ENCODE assay signal across 8 mouse cellular contexts in genomic region chr7:25178317-25178716, GRCm38 (mm10). TPM values are rescaled to one million over a fixed set of nuclear protein-coding genes. Genes with fewer than 3 reads are reported as not detected.
DNase-seq lines count a peak whose midpoint lies in the region; ATAC-seq and TF ChIP-seq lines count a peak whose summit lies in the region.

No protein-coding gene starts in this region.

- under 1% methylated on average over 17 of the region's 17 CpGs for WGBS in forebrain, embryonic 15.5 days
- 0% methylated on average over 17 of the region's 17 CpGs for WGBS in liver, embryonic 13.5 days (ENCODE audit: insufficient replicate concordance)
- 2% methylated on average over 14 of the region's 17 CpGs for WGBS in stomach, postnatal 0 days

- peak overlapping the region; percentile 68; the same call in 1 of the 2 replicates for H3K9ac ChIP-seq in ES-Bruce4 (ENCODE audit: low read depth, poor library complexity, severe bottlenecking)
- H3K9ac ChIP-seq in forebrain, embryonic 15.5 days (replicated peaks), result peak overlapping the region; percentile 75
- H3K9ac ChIP-seq in liver, embryonic 13.5 days, result no peak overlapping the region
- no peak overlapping the region for H3K9ac ChIP-seq in stomach, postnatal 0 days (ENCODE audit: low read length)

- H3K27me3 ChIP-seq in ES-Bruce4 (ENCODE audit: control insufficient read depth, insufficient read depth, low read length, poor library complexity, severe bottlenecking), result peaks cover 19% of the 10 kb centered on the region
- peaks cover 27% of the 10 kb centered on the region for H3K27me3 ChIP-seq in forebrain, embryonic 15.5 days
- H3K27me3 ChIP-seq in liver, embryonic 13.5 days, result peaks cover 99% of the 10 kb centered on the region
- peaks cover 26% of the 10 kb centered on the region; the same call in 1 of the 2 replicates for H3K27me3 ChIP-seq in stomach, postnatal 0 days (ENCODE audit: control insufficient read depth, insufficient read depth, low read length)

- no peaks in the 10 kb centered on the region for H3K9me3 ChIP-seq in ES-Bruce4 (replicated peaks; ENCODE audit: control insufficient read depth, insufficient read depth, low read length, poor library complexity, severe bottlenecking)
- no peaks in the 10 kb centered on the region for H3K9me3 ChIP-seq in forebrain, embryonic 15.5 days
- H3K9me3 ChIP-seq in liver, embryonic 13.5 days (replicated peaks), result no peaks in the 10 kb centered on the region
- no peaks in the 10 kb centered on the region for H3K9me3 ChIP-seq in stomach, postnatal 0 days (ENCODE audit: control insufficient read depth, low read length)

- peak overlapping the region; percentile 41 for H3K4me3 ChIP-seq in ES-Bruce4 (ENCODE audit: low read depth, low read length)
- peak overlapping the region; percentile 52 for H3K4me3 ChIP-seq in forebrain, embryonic 15.5 days
- H3K4me3 ChIP-seq in liver, embryonic 13.5 days (replicated peaks), result 0 out of 2 replicates have a peak overlapping the region, but pooled peaks have one; percentile 48
- peak overlapping the region; percentile 43; the same call in 1 of the 2 replicates for H3K4me3 ChIP-seq in stomach, postnatal 0 days (ENCODE audit: low read depth, low read length)

- H3K4me2 ChIP-seq in forebrain, embryonic 15.5 days (replicated peaks), result peak overlapping the region; percentile 68
- peak overlapping the region; percentile 57 for H3K4me2 ChIP-seq in liver, embryonic 13.5 days
- peak overlapping the region; percentile 78; the same call in 1 of the 2 replicates for H3K4me2 ChIP-seq in stomach, postnatal 0 days (replicated peaks; ENCODE audit: low read depth)

- no peak for TF ChIP-seq POLR2A in ES-Bruce4 (IDR thresholded peaks at IDR 0.05; ENCODE audit: insufficient read depth, low read length)

- TF ChIP-seq EP300 in ES-Bruce4 (IDR thresholded peaks at IDR 0.05; ENCODE audit: insufficient read depth, low read depth, low read length), result no peak
- TF ChIP-seq EP300 in stomach, postnatal 0 days (optimal IDR thresholded peaks at IDR 0.05), result no peak

- H3K4me1 ChIP-seq in ES-Bruce4 (ENCODE audit: control insufficient read depth, insufficient read depth, low read length), result peaks cover 3% of the 10 kb centered on the region
- H3K4me1 ChIP-seq in forebrain, embryonic 15.5 days, result peaks cover 50% of the 10 kb centered on the region
- peaks cover 35% of the 10 kb centered on the region for H3K4me1 ChIP-seq in liver, embryonic 13.5 days (replicated peaks)
- H3K4me1 ChIP-seq in stomach, postnatal 0 days (replicated peaks; ENCODE audit: control insufficient read depth, insufficient read depth), result no peaks in the 10 kb centered on the region; the same call in 1 of the 2 replicates

- no peak for TF ChIP-seq CTCF in ES-Bruce4 (IDR thresholded peaks at IDR 0.05; ENCODE audit: low read depth, low read length)
- TF ChIP-seq CTCF in stomach, postnatal 0 days (IDR thresholded peaks at IDR 0.05; ENCODE audit: low read depth), result no peak

- peak; percentile 19 to 44 for DNase-seq in frontal cortex, postnatal 36 days (ENCODE audit: low spot score in 2 of 2)
- no peak for DNase-seq in frontal cortex, postnatal 25 days (ENCODE audit: low spot score in 2 of 2)
- no peak for DNase-seq in liver, embryonic 13.5 days
- DNase-seq in stomach, postnatal 0 days (ENCODE audit: low spot score), result no peak
- no peak for DNase-seq in spleen, postnatal 14 days (ENCODE audit: low spot score in 2 of 2)
- no peak for DNase-seq in kidney, postnatal 36 days

- no peaks in the 10 kb centered on the region for H3K36me3 ChIP-seq in ES-Bruce4 (ENCODE audit: control insufficient read depth, insufficient read depth, low read length, poor library complexity, severe bottlenecking)
- H3K36me3 ChIP-seq in forebrain, embryonic 15.5 days, result no peaks in the 10 kb centered on the region
- no peaks in the 10 kb centered on the region for H3K36me3 ChIP-seq in liver, embryonic 13.5 days
- H3K36me3 ChIP-seq in stomach, postnatal 0 days (ENCODE audit: control insufficient read depth, insufficient read depth, low read length), result no peaks in the 10 kb centered on the region

- no peak overlapping the region for H3K27ac ChIP-seq in ES-Bruce4 (ENCODE audit: insufficient read depth, low read length)
- H3K27ac ChIP-seq in forebrain, embryonic 15.5 days (replicated peaks), result peak overlapping the region; percentile 98
- H3K27ac ChIP-seq in liver, embryonic 13.5 days, result no peak overlapping the region
- H3K27ac ChIP-seq in stomach, postnatal 0 days (replicated peaks), result no peak overlapping the region

- no peak for ATAC-seq in forebrain, embryonic 15.5 days (replicated peaks)
- no peak for ATAC-seq in liver, embryonic 13.5 days (ENCODE audit: low read depth)
- ATAC-seq in stomach, postnatal 0 days (ENCODE audit: low FRiP score, low TSS enrichment), result no peak

RNA-seq across cellular contexts. Expression of gene Pou2f2, which starts 1.2 kb away (rescaled TPM):
- 1.8 and 2.1 TPM in 2 replicates for polyA plus RNA-seq in ES-Bruce4 (2011; ENCODE audit: insufficient read depth, insufficient read length, low read depth, missing spikeins)
- polyA plus RNA-seq in forebrain, embryonic 15.5 days (2015; fragmentation: Nextera tagmentation; extraction: Ambion mirVana), result 17.4 and 17.5 TPM in 2 replicates
- polyA plus RNA-seq in liver, embryonic 13.5 days (2015; fragmentation: Nextera tagmentation; extraction: Ambion mirVana), result 1.5 and 1.6 TPM in 2 replicates
- polyA plus RNA-seq in stomach, postnatal 0 days (2015; fragmentation: Nextera tagmentation; extraction: Ambion mirVana), result 0.52 and 0.67 TPM in 2 replicates

RNA-seq across cellular contexts. Expression of gene Dedd2, which starts 42.1 kb away (rescaled TPM):
- 9.6 and 10.2 TPM in 2 replicates for polyA plus RNA-seq in ES-Bruce4 (2011; ENCODE audit: insufficient read depth, insufficient read length, low read depth, missing spikeins)
- 17.7 and 18.0 TPM in 2 replicates for polyA plus RNA-seq in forebrain, embryonic 15.5 days (2015; fragmentation: Nextera tagmentation; extraction: Ambion mirVana)
- polyA plus RNA-seq in liver, embryonic 13.5 days (2015; fragmentation: Nextera tagmentation; extraction: Ambion mirVana), result 27.0 and 27.6 TPM in 2 replicates
- 20.0 and 20.2 TPM in 2 replicates for polyA plus RNA-seq in stomach, postnatal 0 days (2015; fragmentation: Nextera tagmentation; extraction: Ambion mirVana)

RNA-seq across cellular contexts. Expression of gene Zfp526, which starts 42.9 kb away (rescaled TPM):
- 6.5 and 7.2 TPM in 2 replicates for polyA plus RNA-seq in ES-Bruce4 (2011; ENCODE audit: insufficient read depth, insufficient read length, low read depth, missing spikeins)
- polyA plus RNA-seq in forebrain, embryonic 15.5 days (2015; fragmentation: Nextera tagmentation; extraction: Ambion mirVana), result 1.9 and 2.0 TPM in 2 replicates
- polyA plus RNA-seq in liver, embryonic 13.5 days (2015; fragmentation: Nextera tagmentation; extraction: Ambion mirVana), result 2.0 and 2.1 TPM in 2 replicates
- 1.1 and 1.2 TPM in 2 replicates for polyA plus RNA-seq in stomach, postnatal 0 days (2015; fragmentation: Nextera tagmentation; extraction: Ambion mirVana)

RNA-seq across cellular contexts. Expression of gene Gsk3a, which starts 59.3 kb away (rescaled TPM):
- polyA plus RNA-seq in ES-Bruce4 (2011; ENCODE audit: insufficient read depth, insufficient read length, low read depth, missing spikeins), result 77.3 and 84.3 TPM in 2 replicates
- 16.2 and 17.4 TPM in 2 replicates for polyA plus RNA-seq in forebrain, embryonic 15.5 days (2015; fragmentation: Nextera tagmentation; extraction: Ambion mirVana)
- 6.2 and 6.3 TPM in 2 replicates for polyA plus RNA-seq in liver, embryonic 13.5 days (2015; fragmentation: Nextera tagmentation; extraction: Ambion mirVana)
- 5.1 and 5.3 TPM in 2 replicates for polyA plus RNA-seq in stomach, postnatal 0 days (2015; fragmentation: Nextera tagmentation; extraction: Ambion mirVana)

Comparison
In these comparisons a context has a peak if more than half of its experiments do, and no peak if none do; other contexts are left out.
1. DNase-seq: peak in frontal cortex, postnatal 36 days (2 of 2); none in frontal cortex, postnatal 25 days (0 of 2), liver, embryonic 13.5 days (single experiment), stomach, postnatal 0 days (single experiment), spleen, postnatal 14 days (0 of 2) and kidney, postnatal 36 days (0 of 2).
2. H3K9ac ChIP-seq: peak in ES-Bruce4 (single experiment) and forebrain, embryonic 15.5 days (single experiment); none in liver, embryonic 13.5 days (single experiment) and stomach, postnatal 0 days (single experiment).
3. Peak in every context shown above with its lines, with median percentiles within 50 percentile points of each other: H3K4me3 ChIP-seq and H3K4me2 ChIP-seq.